Mouse (Mus musculus): ENCODE results near the gene Slc30a1. TPM values are rescaled to one million over a fixed set of nuclear protein-coding genes. Genes with fewer than 3 reads are reported as not detected.

Slc30a1 gene
- polyA plus RNA-seq, 1 experiment from 2014 or later: 2.1 TPM

DNA sequence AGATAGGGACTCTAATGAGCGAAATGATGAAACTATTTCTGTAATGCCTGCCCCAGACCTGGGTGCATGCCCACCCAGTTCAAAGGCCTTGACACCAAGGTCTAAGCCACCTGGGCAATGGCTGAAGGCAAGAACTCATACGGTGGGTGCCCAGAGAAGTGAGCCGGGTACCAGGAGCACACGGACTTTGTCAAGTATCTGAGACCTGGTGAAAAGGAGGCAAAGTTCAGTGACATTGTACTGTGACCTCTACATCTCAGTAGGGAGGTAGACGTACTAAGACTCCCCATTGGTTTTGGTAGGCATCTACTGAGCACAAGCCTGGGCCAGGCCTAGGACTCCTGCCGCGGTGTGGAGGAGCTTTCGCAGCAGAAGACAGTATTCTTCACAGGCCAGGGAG is 38.8 kb downstream of the Slc30a1 start:
- Histone ChIP-seq H3K4me2 (no peak overlapping the region), H3K36me3 (ENCODE audit: control insufficient read depth, insufficient read depth, low read length) (no peaks in the 10 kb centered on the region), H3K4me3 (ENCODE audit: low read depth, low read length) (no peak overlapping the region), H3K27me3 (ENCODE audit: control insufficient read depth, insufficient read depth, low read length) (no peaks in the 10 kb centered on the region), H3K27ac (ENCODE audit: low read depth, low read length) (no peak overlapping the region), H3K9me3 (replicated peaks; ENCODE audit: control insufficient read depth, low read length) (no peaks in the 10 kb centered on the region), H3K9ac (ENCODE audit: low read depth, low read length) (no peak overlapping the region), H3K4me1 (ENCODE audit: control insufficient read depth, insufficient read depth, low read length) (peaks cover 3% of the 10 kb centered on the region; the same call in 1 of the 2 replicates)
- ATAC-seq (replicated peaks; ENCODE audit: insufficient number of reproducible peaks, low FRiP score, low TSS enrichment): no peak
- WGBS (ENCODE audit: insufficient replicate concordance): 93% methylated on average over 8 of the region's 8 CpGs

DNA sequence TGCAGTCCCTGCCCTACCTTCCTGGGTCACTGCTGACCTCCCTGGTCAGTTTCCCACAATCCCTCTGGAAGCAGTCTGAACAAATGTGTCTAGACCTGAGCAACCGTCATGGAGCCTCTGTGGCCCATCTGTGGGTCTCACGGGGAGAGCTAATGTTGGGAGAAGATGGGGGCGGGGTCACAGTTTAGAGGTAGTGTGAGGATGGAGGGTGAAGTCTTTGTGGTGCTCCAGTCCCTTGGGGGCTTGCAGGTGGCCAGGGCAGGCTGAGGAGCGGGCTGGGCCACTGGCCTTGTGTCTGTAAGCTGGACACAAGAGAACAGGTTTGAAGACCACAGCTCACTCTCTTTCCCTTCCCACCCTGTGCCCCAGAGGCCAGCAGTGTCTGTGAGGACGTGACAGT is 39.2 kb downstream of the Slc30a1 start:
- 78% methylated on average over 5 of the region's 5 CpGs for WGBS (ENCODE audit: insufficient replicate concordance)
- no peak overlapping the region for H3K4me3 ChIP-seq (ENCODE audit: low read depth, low read length)
- no peaks in the 10 kb centered on the region for H3K9me3 ChIP-seq (replicated peaks; ENCODE audit: control insufficient read depth, low read length)
- H3K9ac ChIP-seq (ENCODE audit: low read depth, low read length): no peak overlapping the region
- no peaks in the 10 kb centered on the region for H3K27me3 ChIP-seq (ENCODE audit: control insufficient read depth, insufficient read depth, low read length)
- H3K36me3 ChIP-seq (ENCODE audit: control insufficient read depth, insufficient read depth, low read length): no peaks in the 10 kb centered on the region
- peaks cover 3% of the 10 kb centered on the region; the same call in 1 of the 2 replicates for H3K4me1 ChIP-seq (ENCODE audit: control insufficient read depth, insufficient read depth, low read length)
- no peak overlapping the region for H3K27ac ChIP-seq (ENCODE audit: low read depth, low read length)
- no peak for ATAC-seq (replicated peaks; ENCODE audit: insufficient number of reproducible peaks, low FRiP score, low TSS enrichment)
- H3K4me2 ChIP-seq: no peak overlapping the region

DNA sequence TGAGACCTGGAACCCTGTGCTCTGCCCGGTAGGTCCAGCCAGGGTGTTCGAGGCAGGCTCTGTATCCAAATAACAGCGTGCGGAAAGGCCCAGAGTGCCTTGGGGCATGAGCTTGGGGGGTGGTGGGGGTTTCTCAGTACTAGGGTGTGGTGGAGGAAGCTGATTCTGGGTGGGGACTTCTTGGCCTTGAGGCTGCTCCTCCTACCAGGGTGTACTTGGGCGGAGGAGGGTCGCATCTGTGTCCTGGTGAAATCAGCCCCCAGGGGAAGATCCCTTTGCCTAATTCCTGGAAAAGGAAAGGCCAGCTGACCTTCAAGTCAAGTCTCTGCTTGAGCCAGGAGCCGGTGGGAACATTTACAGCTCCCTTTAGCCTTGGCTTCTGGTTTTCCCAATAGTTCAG is 39.7 kb downstream of the Slc30a1 start:
- Histone ChIP-seq H3K9me3 (replicated peaks; ENCODE audit: control insufficient read depth, low read length) (no peaks in the 10 kb centered on the region), H3K4me3 (ENCODE audit: low read depth, low read length) (no peak overlapping the region), H3K27me3 (ENCODE audit: control insufficient read depth, insufficient read depth, low read length) (no peaks in the 10 kb centered on the region), H3K4me1 (ENCODE audit: control insufficient read depth, insufficient read depth, low read length) (peaks cover 3% of the 10 kb centered on the region; the same call in 1 of the 2 replicates), H3K4me2 (no peak overlapping the region), H3K9ac (ENCODE audit: low read depth, low read length) (no peak overlapping the region), H3K36me3 (ENCODE audit: control insufficient read depth, insufficient read depth, low read length) (no peaks in the 10 kb centered on the region), H3K27ac (ENCODE audit: low read depth, low read length) (no peak overlapping the region)
- ATAC-seq (replicated peaks; ENCODE audit: insufficient number of reproducible peaks, low FRiP score, low TSS enrichment): no peak
- WGBS (ENCODE audit: insufficient replicate concordance): 69% methylated on average over 7 of the region's 7 CpGs

DNA sequence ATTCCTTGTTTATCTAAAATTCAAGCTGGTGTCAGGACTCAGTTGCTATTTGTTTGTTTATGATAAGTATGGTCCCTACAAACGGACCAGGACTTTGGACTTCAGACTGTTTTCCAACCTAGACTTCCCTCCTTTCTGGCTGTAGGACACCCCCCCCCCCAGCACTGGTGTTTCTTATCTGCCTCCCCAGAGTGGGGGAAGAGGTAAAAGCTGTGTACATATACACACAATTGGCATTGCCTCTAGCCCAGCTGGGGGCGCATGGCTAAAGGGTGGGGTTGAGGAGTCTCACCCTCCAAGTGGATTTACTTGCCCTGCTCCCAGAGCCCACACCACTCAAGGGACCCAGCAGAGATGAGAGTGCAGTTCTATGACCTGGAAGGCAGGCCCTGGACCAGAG is 40.3 kb downstream of the Slc30a1 start:
- no peaks in the 10 kb centered on the region for H3K36me3 ChIP-seq (ENCODE audit: control insufficient read depth, insufficient read depth, low read length)
- H3K27me3 ChIP-seq (ENCODE audit: control insufficient read depth, insufficient read depth, low read length): no peaks in the 10 kb centered on the region
- no peak overlapping the region for H3K27ac ChIP-seq (ENCODE audit: low read depth, low read length)
- 59% methylated on average over 2 of the region's 2 CpGs for WGBS (ENCODE audit: insufficient replicate concordance)
- H3K4me3 ChIP-seq (ENCODE audit: low read depth, low read length): no peak overlapping the region
- ATAC-seq (replicated peaks; ENCODE audit: insufficient number of reproducible peaks, low FRiP score, low TSS enrichment): no peak
- no peak overlapping the region for H3K4me2 ChIP-seq
- H3K4me1 ChIP-seq (ENCODE audit: control insufficient read depth, insufficient read depth, low read length): peaks cover 3% of the 10 kb centered on the region; the same call in 1 of the 2 replicates
- no peak overlapping the region for H3K9ac ChIP-seq (ENCODE audit: low read depth, low read length)
- H3K9me3 ChIP-seq (replicated peaks; ENCODE audit: control insufficient read depth, low read length): no peaks in the 10 kb centered on the region

DNA sequence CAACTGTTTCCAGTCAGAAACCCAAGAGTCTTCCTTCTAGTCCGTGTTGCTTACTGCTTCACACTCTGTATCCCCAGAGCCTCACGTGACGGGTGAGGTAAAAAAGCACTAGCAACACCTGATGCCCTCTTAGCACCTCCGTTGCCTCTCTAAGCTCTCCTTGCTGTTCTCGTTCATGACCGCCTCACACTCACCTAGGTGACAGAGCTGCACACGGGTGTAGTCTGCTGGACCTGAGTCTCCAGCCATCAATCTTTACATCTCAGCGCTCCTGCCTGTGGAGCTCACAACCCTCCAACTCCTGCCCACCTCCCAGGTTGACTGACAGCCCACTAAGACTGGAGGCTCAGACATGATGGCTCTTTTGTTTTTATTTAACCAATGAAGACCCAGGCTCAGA is 41.2 kb downstream of the Slc30a1 start:
- ATAC-seq (replicated peaks; ENCODE audit: insufficient number of reproducible peaks, low FRiP score, low TSS enrichment): no peak
- Histone ChIP-seq H3K9ac (ENCODE audit: low read depth, low read length) (no peak overlapping the region), H3K36me3 (ENCODE audit: control insufficient read depth, insufficient read depth, low read length) (no peaks in the 10 kb centered on the region), H3K9me3 (replicated peaks; ENCODE audit: control insufficient read depth, low read length) (no peaks in the 10 kb centered on the region), H3K4me2 (no peak overlapping the region), H3K4me1 (ENCODE audit: control insufficient read depth, insufficient read depth, low read length) (peaks cover 3% of the 10 kb centered on the region; the same call in 1 of the 2 replicates), H3K27me3 (ENCODE audit: control insufficient read depth, insufficient read depth, low read length) (no peaks in the 10 kb centered on the region), H3K4me3 (ENCODE audit: low read depth, low read length) (no peak overlapping the region), H3K27ac (ENCODE audit: low read depth, low read length) (no peak overlapping the region)
- WGBS (ENCODE audit: insufficient replicate concordance): 75% methylated on average over 8 of the region's 8 CpGs

DNA sequence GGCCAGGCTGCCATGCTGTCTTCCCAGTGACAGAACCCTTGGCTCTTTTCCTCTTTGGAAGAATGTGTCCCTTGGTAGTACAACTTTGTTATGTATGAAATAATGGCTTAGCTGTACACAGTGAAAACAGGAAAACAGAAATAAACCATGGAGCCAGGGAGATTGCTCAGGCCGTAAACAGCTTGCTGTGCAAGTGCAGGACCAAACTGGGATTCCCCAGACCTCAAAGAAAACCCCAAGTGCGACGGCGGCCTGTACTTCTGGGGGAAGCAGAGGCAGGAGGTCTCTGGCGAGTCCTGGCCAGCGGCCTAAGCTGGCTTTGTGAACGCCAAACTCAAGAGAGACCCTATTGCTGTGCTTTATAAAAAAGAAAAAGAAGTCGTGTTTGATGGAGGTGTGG is 42.0 kb downstream of the Slc30a1 start:
- ATAC-seq (replicated peaks; ENCODE audit: insufficient number of reproducible peaks, low FRiP score, low TSS enrichment): no peak
- Histone ChIP-seq H3K9ac (ENCODE audit: low read depth, low read length) (no peak overlapping the region), H3K9me3 (replicated peaks; ENCODE audit: control insufficient read depth, low read length) (no peaks in the 10 kb centered on the region), H3K4me3 (ENCODE audit: low read depth, low read length) (no peak overlapping the region), H3K27me3 (ENCODE audit: control insufficient read depth, insufficient read depth, low read length) (no peaks in the 10 kb centered on the region), H3K27ac (ENCODE audit: low read depth, low read length) (no peak overlapping the region), H3K36me3 (ENCODE audit: control insufficient read depth, insufficient read depth, low read length) (no peaks in the 10 kb centered on the region), H3K4me2 (no peak overlapping the region), H3K4me1 (ENCODE audit: control insufficient read depth, insufficient read depth, low read length) (peaks cover 3% of the 10 kb centered on the region; the same call in 1 of the 2 replicates)
- 76% methylated on average over 8 of the region's 8 CpGs for WGBS (ENCODE audit: insufficient replicate concordance)

DNA sequence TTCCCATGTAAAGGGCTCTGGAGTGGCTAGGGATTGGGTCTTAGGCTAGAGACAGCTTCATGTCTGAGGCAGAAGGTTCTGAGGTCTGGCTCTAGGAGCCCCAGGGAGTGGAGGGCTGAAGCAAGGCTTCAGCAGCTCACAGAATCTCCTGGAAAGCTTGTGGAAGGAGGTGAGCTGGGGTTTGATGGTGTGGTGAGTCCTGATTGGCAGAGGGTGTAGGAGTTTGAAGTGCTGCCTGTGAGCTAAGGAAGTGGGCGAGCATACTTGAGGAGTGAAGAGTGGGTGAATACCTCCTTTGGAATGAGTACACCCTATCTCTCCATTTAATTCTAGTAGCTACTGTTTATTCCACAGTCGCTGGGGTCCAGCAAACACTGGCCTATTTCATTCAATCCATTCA is 44.0 kb downstream of the Slc30a1 start:
- WGBS (ENCODE audit: insufficient replicate concordance): 64% methylated on average over 2 of the region's 2 CpGs
- Histone ChIP-seq H3K4me1 (ENCODE audit: control insufficient read depth, insufficient read depth, low read length) (no peaks in the 10 kb centered on the region), H3K27ac (ENCODE audit: low read depth, low read length) (no peak overlapping the region), H3K36me3 (ENCODE audit: control insufficient read depth, insufficient read depth, low read length) (no peaks in the 10 kb centered on the region), H3K27me3 (ENCODE audit: control insufficient read depth, insufficient read depth, low read length) (no peaks in the 10 kb centered on the region), H3K4me3 (ENCODE audit: low read depth, low read length) (no peak overlapping the region), H3K4me2 (no peak overlapping the region), H3K9me3 (replicated peaks; ENCODE audit: control insufficient read depth, low read length) (no peaks in the 10 kb centered on the region), H3K9ac (ENCODE audit: low read depth, low read length) (no peak overlapping the region)
- no peak for ATAC-seq (replicated peaks; ENCODE audit: insufficient number of reproducible peaks, low FRiP score, low TSS enrichment)

DNA sequence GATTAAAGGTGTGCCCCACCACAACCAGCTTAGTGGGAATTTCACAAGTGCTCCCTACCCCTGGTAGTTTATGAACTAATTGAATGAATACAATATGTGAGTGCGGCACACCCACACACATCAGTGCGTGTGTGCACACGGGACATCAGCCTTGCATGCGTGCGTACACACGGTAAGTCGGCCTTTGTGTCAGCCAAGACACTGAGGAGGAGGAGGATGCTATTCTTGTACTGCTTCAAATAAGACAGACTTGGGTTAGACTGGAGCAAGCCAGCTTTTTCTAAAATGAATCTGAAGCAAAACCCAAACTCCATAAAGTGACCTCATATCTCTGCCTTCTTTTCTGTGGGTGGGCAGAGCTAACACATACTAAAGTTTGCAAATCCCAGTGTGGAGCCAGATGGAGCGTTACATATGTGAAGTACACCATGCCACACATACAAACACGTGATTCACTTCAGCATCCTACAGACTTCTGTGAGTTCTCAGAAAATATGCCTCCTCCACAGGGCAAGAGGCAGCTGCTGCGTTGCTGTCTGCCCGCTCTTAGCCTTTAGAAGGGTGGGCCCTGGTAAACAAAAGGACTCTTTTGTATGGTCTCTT is 46.3 kb downstream of the Slc30a1 start:
- Histone ChIP-seq H3K27ac (ENCODE audit: low read depth, low read length) (no peak overlapping the region), H3K36me3 (ENCODE audit: control insufficient read depth, insufficient read depth, low read length) (no peaks in the 10 kb centered on the region), H3K9me3 (replicated peaks; ENCODE audit: control insufficient read depth, low read length) (no peaks in the 10 kb centered on the region), H3K4me1 (ENCODE audit: control insufficient read depth, insufficient read depth, low read length) (no peaks in the 10 kb centered on the region), H3K9ac (ENCODE audit: low read depth, low read length) (no peak overlapping the region), H3K27me3 (ENCODE audit: control insufficient read depth, insufficient read depth, low read length) (no peaks in the 10 kb centered on the region), H3K4me3 (ENCODE audit: low read depth, low read length) (no peak overlapping the region), H3K4me2 (no peak overlapping the region)
- 83% methylated on average over 11 of the region's 11 CpGs for WGBS (ENCODE audit: insufficient replicate concordance)
- ATAC-seq (replicated peaks; ENCODE audit: insufficient number of reproducible peaks, low FRiP score, low TSS enrichment): no peak

DNA sequence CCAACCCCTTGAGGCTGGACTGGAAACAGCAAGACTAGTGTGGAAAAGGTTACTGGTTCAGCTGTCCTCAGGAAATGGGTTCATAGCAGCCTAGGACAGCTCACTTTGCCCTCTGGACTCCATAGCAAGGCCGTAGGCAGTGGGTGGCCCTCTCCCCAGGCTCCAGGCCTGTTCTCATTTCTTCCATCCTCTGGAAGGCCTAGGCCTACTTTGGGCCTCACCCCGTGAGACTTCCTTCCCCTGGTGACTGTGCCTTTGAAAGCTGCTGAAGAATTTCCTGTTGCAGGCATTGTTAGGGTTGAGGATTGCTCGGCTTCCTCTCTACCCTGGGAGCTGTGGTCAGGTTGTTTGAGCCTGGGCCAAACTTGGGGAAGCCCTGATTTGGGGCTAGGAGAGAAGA is 48.5 kb downstream of the Slc30a1 start:
- no peaks in the 10 kb centered on the region for H3K36me3 ChIP-seq (ENCODE audit: control insufficient read depth, insufficient read depth, low read length)
- H3K9ac ChIP-seq (ENCODE audit: low read depth, low read length): no peak overlapping the region
- 0 out of 2 replicates have a peak overlapping the region, but pooled peaks have one; percentile 10 for H3K27ac ChIP-seq (ENCODE audit: low read depth, low read length)
- H3K4me2 ChIP-seq: no peak overlapping the region
- H3K4me3 ChIP-seq (ENCODE audit: low read depth, low read length): no peak overlapping the region
- no peaks in the 10 kb centered on the region for H3K9me3 ChIP-seq (replicated peaks; ENCODE audit: control insufficient read depth, low read length)
- no peaks in the 10 kb centered on the region for H3K4me1 ChIP-seq (ENCODE audit: control insufficient read depth, insufficient read depth, low read length)
- 44% methylated on average over 3 of the region's 3 CpGs for WGBS (ENCODE audit: insufficient replicate concordance)
- no peak for ATAC-seq (replicated peaks; ENCODE audit: insufficient number of reproducible peaks, low FRiP score, low TSS enrichment)
- no peaks in the 10 kb centered on the region for H3K27me3 ChIP-seq (ENCODE audit: control insufficient read depth, insufficient read depth, low read length)

Data from heart, embryonic 11.5 days (tissue).